Comparison of ENCODE assay signal across 8 mouse cellular contexts in the genomic region with DNA sequence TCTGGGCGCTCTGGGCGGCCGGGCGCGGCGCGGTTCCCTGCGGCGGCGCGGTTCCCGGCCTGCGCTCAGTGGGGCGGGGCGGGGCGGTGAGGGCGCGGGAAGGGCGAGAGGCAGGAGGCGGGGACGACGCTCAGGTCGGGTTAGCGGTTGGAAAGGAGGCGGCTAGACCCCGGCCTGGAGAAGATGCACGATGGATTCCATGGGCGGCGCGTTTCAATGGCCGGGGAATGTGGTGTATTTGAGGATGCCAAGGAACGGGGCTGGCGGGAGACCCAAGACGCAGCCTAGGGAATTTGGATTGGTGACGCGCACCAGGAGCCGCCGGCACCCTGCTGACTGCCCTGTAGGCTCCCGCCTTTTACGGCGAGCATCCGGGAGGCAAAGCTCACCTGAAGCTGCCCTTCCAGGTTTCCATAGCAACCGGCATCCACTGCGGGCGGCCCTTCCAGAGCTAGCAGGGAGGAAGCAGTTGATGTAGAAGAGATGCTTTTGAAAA. TPM values are rescaled to one million over a fixed set of nuclear protein-coding genes. Genes with fewer than 3 reads are reported as not detected.
DNase-seq lines count a peak whose midpoint lies in the region; ATAC-seq and TF ChIP-seq lines count a peak whose summit lies in the region.

No protein-coding gene starts in this region.

- no peak for TF ChIP-seq POLR2A in cerebellum, adult 2 months (IDR thresholded peaks at IDR 0.05; ENCODE audit: borderline replicate concordance, insufficient read depth, low read length)
- no peak for TF ChIP-seq POLR2A in olfactory bulb, adult 2 months (IDR thresholded peaks at IDR 0.05; ENCODE audit: insufficient read depth, low read depth, low read length)

- TF ChIP-seq CTCF in cerebellum, adult 2 months (IDR thresholded peaks at IDR 0.05; ENCODE audit: borderline replicate concordance, insufficient read depth, low read depth, low read length), result no peak
- TF ChIP-seq CTCF in forebrain, postnatal 0 days (IDR thresholded peaks at IDR 0.05; ENCODE audit: low read depth), result no peak
- TF ChIP-seq CTCF in liver, postnatal 0 days (IDR thresholded peaks at IDR 0.05; ENCODE audit: low read depth), result no peak
- TF ChIP-seq CTCF in olfactory bulb, adult 2 months (IDR thresholded peaks at IDR 0.05; ENCODE audit: insufficient read depth, low read depth, low read length), result no peak

- H3K9me3 ChIP-seq in forebrain, postnatal 0 days (ENCODE audit: low read length), result no peaks in the 10 kb centered on the region
- no peaks in the 10 kb centered on the region for H3K9me3 ChIP-seq in liver, postnatal 0 days (ENCODE audit: low read length)

- H3K4me3 ChIP-seq in cerebellum, adult 2 months (replicated peaks; ENCODE audit: insufficient read depth, low read depth, low read length), result peak overlapping the region; percentile 59
- peak overlapping the region; percentile 100 for H3K4me3 ChIP-seq in forebrain, postnatal 0 days (ENCODE audit: low read depth, low read length)
- peak overlapping the region; percentile 98 for H3K4me3 ChIP-seq in liver, postnatal 0 days (ENCODE audit: low read depth, low read length)
- H3K4me3 ChIP-seq in olfactory bulb, adult 2 months (ENCODE audit: insufficient read depth, low read depth, low read length), result peak overlapping the region; percentile 93

- H3K36me3 ChIP-seq in forebrain, postnatal 0 days (ENCODE audit: insufficient read depth), result peaks cover 35% of the 10 kb centered on the region
- peaks cover 17% of the 10 kb centered on the region for H3K36me3 ChIP-seq in liver, postnatal 0 days (replicated peaks; ENCODE audit: insufficient read depth, low read length)

- WGBS in cerebellum, adult 2 months, result under 1% methylated on average over 44 of the region's 45 CpGs
- WGBS in forebrain, postnatal 0 days, result 2% methylated on average over 44 of the region's 45 CpGs
- under 1% methylated on average over 44 of the region's 45 CpGs for WGBS in liver, postnatal 0 days (ENCODE audit: insufficient replicate concordance)
- WGBS in olfactory bulb, adult 2 months, result under 1% methylated on average over 45 of the region's 45 CpGs

- peaks cover 4% of the 10 kb centered on the region for H3K4me1 ChIP-seq in cerebellum, adult 2 months (ENCODE audit: control insufficient read depth, insufficient read depth, low read length)
- peaks cover 13% of the 10 kb centered on the region; the same call in 1 of the 2 replicates for H3K4me1 ChIP-seq in forebrain, postnatal 0 days (ENCODE audit: insufficient read depth)
- H3K4me1 ChIP-seq in liver, postnatal 0 days (ENCODE audit: insufficient read depth), result peaks cover 9% of the 10 kb centered on the region
- H3K4me1 ChIP-seq in olfactory bulb, adult 2 months (ENCODE audit: control insufficient read depth, insufficient read depth, low read length), result peaks cover 5% of the 10 kb centered on the region; the same call in 1 of the 2 replicates

- peak overlapping the region; percentile 96 for H3K27ac ChIP-seq in cerebellum, adult 2 months (ENCODE audit: insufficient read depth, low read length)
- H3K27ac ChIP-seq in forebrain, postnatal 0 days (ENCODE audit: low read depth, low read length), result peak overlapping the region; percentile 99
- H3K27ac ChIP-seq in liver, postnatal 0 days (ENCODE audit: low read depth), result peak overlapping the region; percentile 97
- peak overlapping the region; percentile 88 for H3K27ac ChIP-seq in olfactory bulb, adult 2 months (ENCODE audit: insufficient read depth, low read depth, low read length)

- no peaks in the 10 kb centered on the region for H3K27me3 ChIP-seq in cerebellum, adult 2 months (ENCODE audit: control insufficient read depth, insufficient read depth, low read length)
- H3K27me3 ChIP-seq in forebrain, postnatal 0 days (ENCODE audit: insufficient read depth, low read length), result no peaks in the 10 kb centered on the region
- H3K27me3 ChIP-seq in liver, postnatal 0 days (ENCODE audit: insufficient read depth, low read length), result no peaks in the 10 kb centered on the region

- peak; percentile 91 for ATAC-seq in forebrain, postnatal 0 days
- ATAC-seq in liver, postnatal 0 days, result peak; percentile 97

- DNase-seq in 3134 (ENCODE audit: extremely low read depth, insufficient read length, low spot score), result peak; percentile 83
- DNase-seq in CD4-positive helper T cell, adult 2 months (ENCODE audit: low read depth, low spot score), result peak; percentile 81
- peak in 1 of 2 experiments; percentile 80 for DNase-seq in cerebellum, adult 2 months
- peak; percentile 80 for DNase-seq in forebrain, postnatal 0 days
- peak; percentile 88 for DNase-seq in kidney, postnatal 10 days
- peak; percentile 89 for DNase-seq in liver, postnatal 0 days
- no peak for DNase-seq in urinary bladder, postnatal 10 days (ENCODE audit: low spot score)

- peak overlapping the region; percentile 92 for H3K9ac ChIP-seq in forebrain, postnatal 0 days
- H3K9ac ChIP-seq in liver, postnatal 0 days (replicated peaks), result peak overlapping the region; percentile 95

- TF ChIP-seq EP300 in liver, postnatal 0 days (IDR thresholded peaks at IDR 0.05; ENCODE audit: low read depth), result no peak

- peak overlapping the region; percentile 77 for H3K4me2 ChIP-seq in forebrain, postnatal 0 days (ENCODE audit: low read depth)
- H3K4me2 ChIP-seq in liver, postnatal 0 days (ENCODE audit: low read depth, low read length), result peak overlapping the region; percentile 98

RNA-seq across cellular contexts. Expression of a gene that starts 0.5 kb away (rescaled TPM):
- 87.7 and 94.2 TPM in 2 replicates for polyA plus RNA-seq in cerebellum, adult 2 months (2012; rRNA removed)
- 112 and 129 TPM in 2 replicates for total RNA-seq in forebrain, postnatal 0 days (2014; rRNA removed)
- 134 and 153 TPM in 2 replicates for polyA plus RNA-seq in forebrain, postnatal 0 days (2015; fragmentation: Nextera tagmentation; extraction: Ambion mirVana)
- polyA plus RNA-seq in liver, postnatal 0 days (2015; fragmentation: Nextera tagmentation; extraction: Ambion mirVana), result 15.2 and 16.3 TPM in 2 replicates
- not detected in 2 replicates for polyA plus RNA-seq in olfactory bulb, adult 2 months (2012; ENCODE audit: insufficient read depth, insufficient read length, low replicate concordance, missing spikeins)

RNA-seq across cellular contexts. Expression of a gene that starts 18.9 kb away (rescaled TPM):
- 13.5 and 14.5 TPM in 2 replicates for polyA plus RNA-seq in cerebellum, adult 2 months (2012; rRNA removed)
- total RNA-seq in forebrain, postnatal 0 days (2014; rRNA removed), result 30.7 and 46.6 TPM in 2 replicates
- polyA plus RNA-seq in forebrain, postnatal 0 days (2015; fragmentation: Nextera tagmentation; extraction: Ambion mirVana), result 18.0 and 18.8 TPM in 2 replicates
- 10.7 and 10.8 TPM in 2 replicates for polyA plus RNA-seq in liver, postnatal 0 days (2015; fragmentation: Nextera tagmentation; extraction: Ambion mirVana)
- polyA plus RNA-seq in olfactory bulb, adult 2 months (2012; ENCODE audit: insufficient read depth, insufficient read length, low replicate concordance, missing spikeins), result not detected in 2 replicates

RNA-seq across cellular contexts. Expression of a gene that starts 19.9 kb away (rescaled TPM):
- polyA plus RNA-seq in cerebellum, adult 2 months (2012; rRNA removed), result 1.1 and 1.8 TPM in 2 replicates
- total RNA-seq in forebrain, postnatal 0 days (2014; rRNA removed), result 1.9 and 2.4 TPM in 2 replicates
- polyA plus RNA-seq in forebrain, postnatal 0 days (2015; fragmentation: Nextera tagmentation; extraction: Ambion mirVana), result 1.3 and 1.9 TPM in 2 replicates
- 0.06 TPM in 1 of 2 replicates, not detected in the other for polyA plus RNA-seq in liver, postnatal 0 days (2015; fragmentation: Nextera tagmentation; extraction: Ambion mirVana)
- polyA plus RNA-seq in olfactory bulb, adult 2 months (2012; ENCODE audit: insufficient read depth, insufficient read length, low replicate concordance, missing spikeins), result not detected in 2 replicates

RNA-seq across cellular contexts. Expression of a gene that starts 42.2 kb away (rescaled TPM):
- polyA plus RNA-seq in cerebellum, adult 2 months (2012; rRNA removed), result 1.2 and 1.3 TPM in 2 replicates
- not detected in 2 replicates for total RNA-seq in forebrain, postnatal 0 days (2014; rRNA removed)
- 0.05 and 0.07 TPM in 2 replicates for polyA plus RNA-seq in forebrain, postnatal 0 days (2015; fragmentation: Nextera tagmentation; extraction: Ambion mirVana)
- polyA plus RNA-seq in liver, postnatal 0 days (2015; fragmentation: Nextera tagmentation; extraction: Ambion mirVana), result 0.44 and 0.48 TPM in 2 replicates
- polyA plus RNA-seq in olfactory bulb, adult 2 months (2012; ENCODE audit: insufficient read depth, insufficient read length, low replicate concordance, missing spikeins), result not detected in 2 replicates

Comparison
In these comparisons a context has a peak if more than half of its experiments do, and no peak if none do; other contexts are left out.
1. RNA of a gene that starts 0.5 kb away (polyA plus RNA-seq): 134 to 153 TPM in forebrain, postnatal 0 days, 87.7 to 94.2 TPM in cerebellum, adult 2 months and 15.2 to 16.3 TPM in liver, postnatal 0 days; not detected in olfactory bulb, adult 2 months; every median in the first group is over 10 times any median in the second.
2. Peak in every context shown above with its lines, with median percentiles within 50 percentile points of each other: H3K27ac ChIP-seq and H3K4me3 ChIP-seq.